Mouse (Mus musculus) T-cell, adult 66 days (primary cell): ENCODE data around the gene Car12. TPM values are rescaled to one million over a fixed set of nuclear protein-coding genes. Genes with fewer than 3 reads are reported as not detected.

Source experiments
- total RNA-seq, 2 experiments: library from RNA; stranded (reverse); gene quantifications; 3 replicates in 1 of 2; 4 replicates in 1 of 2; pipeline ENCODE4 v1.2.4; 2023

Car12 gene
- total RNA-seq = 1 to 10 TPM; 5.2 to 5.5 TPM

GRCm38 (mm10) chr9:66713135-66714021 lies at the start of gene Car12:
Gene Car12, plus strand, starts transcription at chr9:66713686.

DNA sequence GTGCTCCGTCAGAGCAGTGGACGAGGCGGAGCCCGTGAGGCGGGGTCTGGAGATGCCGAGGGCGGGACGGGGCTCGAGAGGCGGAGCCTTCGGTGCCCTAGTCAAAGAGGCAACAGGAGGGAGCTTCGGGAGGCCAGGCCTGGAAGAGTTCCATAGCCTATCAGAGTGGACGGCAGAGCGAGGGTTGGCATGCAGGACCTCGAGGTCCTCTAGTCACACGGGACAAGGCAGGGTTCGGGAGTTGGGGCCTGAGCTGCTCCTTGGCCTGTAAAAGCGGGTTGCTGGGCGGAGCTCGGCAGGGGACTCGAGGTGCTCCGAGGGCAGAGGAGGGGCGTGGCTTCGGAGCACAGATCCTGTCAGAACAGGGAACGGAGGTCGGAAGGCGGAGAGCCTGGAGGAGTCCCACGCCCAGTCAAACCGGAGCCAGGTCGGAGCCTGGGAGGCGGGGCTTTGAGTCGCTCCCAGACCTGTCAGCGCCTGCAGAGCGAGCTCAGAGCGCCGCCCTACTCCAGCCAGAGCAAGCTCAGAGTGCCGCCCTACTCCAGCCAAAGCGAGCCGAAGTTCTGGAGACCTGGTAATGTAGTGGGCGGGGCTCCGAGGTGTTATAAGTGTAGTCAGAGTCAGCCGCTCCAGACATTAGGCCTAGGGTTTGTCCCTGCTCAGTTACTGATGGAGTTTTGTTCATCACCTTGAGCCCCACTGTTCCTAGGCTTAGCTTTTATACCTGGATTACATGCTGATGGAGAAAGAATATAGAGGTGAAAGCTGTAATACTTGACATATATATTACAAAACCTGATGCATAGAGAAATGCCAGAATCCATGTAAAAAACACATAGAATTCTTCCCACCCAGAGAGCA lies 82.2 kb downstream of the Car12 start, which contains the start of gene Aph1b:
Gene Aph1b (minus strand): TSS at position 27 of the 861 bp plus-strand sequence.

GRCm38 (mm10) chr9:66796739-66797138 lies 83.3 kb downstream of the Car12 start, which contains the start of gene Gm10647:
Gene Gm10647, plus strand, starts transcription at chr9:66797039.

Other genes starting within 250 kb of the Car12 start
- 10 to 100 TPM; 17.9 to 18.8 TPM for gene Fbxl22, start 199.1 kb upstream of the Car12 start, total RNA-seq
- gene Usp3, start 120.5 kb upstream of the Car12 start, total RNA-seq = 100 to 1,000 TPM; 165 to 167 TPM
- gene Aph1b, start 81.8 kb downstream of the Car12 start, total RNA-seq = under 1 TPM; 0.67 to 0.71 TPM
- not detected for gene Gm10647, start 83.4 kb downstream of the Car12 start, total RNA-seq
- gene Aph1c, start 121.0 kb downstream of the Car12 start, total RNA-seq = 1 to 10 TPM; 1.4 to 1.9 TPM
- 10 to 100 TPM; 61.2 to 69.2 TPM for gene Rab8b, start 206.0 kb downstream of the Car12 start, total RNA-seq
- 10 to 100 TPM; 45.0 to 61.0 TPM for gene Rps27l, start 232.4 kb downstream of the Car12 start, total RNA-seq